Mouse (Mus musculus): ENCODE data around the gene Gch1. TPM values are rescaled to one million over a fixed set of nuclear protein-coding genes. Genes with fewer than 3 reads are reported as not detected.

Gene Gch1
- polyA plus RNA-seq, 1 experiment from 2014 or later, result 1.1 TPM

GRCm38 (mm10) chr14:47178851-47179250, 10.4 kb downstream of the Gch1 start:
- ATAC-seq (ENCODE audit: insufficient number of reproducible peaks, insufficient read depth, low FRiP score, low TSS enrichment, low read depth), result no peak
- Histone ChIP-seq H3K4me2 (no peak overlapping the region), H3K27me3 (no peaks in the 10 kb centered on the region), H3K4me1 (peaks cover 8% of the 10 kb centered on the region), H3K27ac (no peak overlapping the region), H3K36me3 (no peaks in the 10 kb centered on the region), H3K9ac (no peak overlapping the region), H3K9me3 (no peaks in the 10 kb centered on the region), H3K4me3 (no peak overlapping the region)
- 87% methylated on average over 5 of the region's 5 CpGs for whole genome bisulfite sequencing

- ATAC-seq (ENCODE audit: insufficient number of reproducible peaks, insufficient read depth, low FRiP score, low TSS enrichment, low read depth), result no peak
Observed at GRCm38 (mm10) chr14:47177846-47178414, 11.3 kb downstream of the Gch1 start.

GRCm38 (mm10) chr14:47176226-47176625, 13.0 kb downstream of the Gch1 start:
- peaks cover 8% of the 10 kb centered on the region for H3K4me1 ChIP-seq

More at GRCm38 (mm10) chr14:47177846-47178414, 11.3 kb downstream of the Gch1 start:
- Histone ChIP-seq H3K4me3 (no peak overlapping the region), H3K4me1 (peaks cover 8% of the 10 kb centered on the region), H3K36me3 (no peaks in the 10 kb centered on the region), H3K9me3 (no peaks in the 10 kb centered on the region), H3K27me3 (no peaks in the 10 kb centered on the region), H3K9ac (0 out of 2 replicates have a peak overlapping the region, but pooled peaks have one; percentile 2), H3K27ac (0 out of 2 replicates have a peak overlapping the region, but pooled peaks have one; percentile 13), H3K4me2 (peak overlapping the region; percentile 29)
- 28% methylated on average over 13 of the region's 13 CpGs for WGBS

GRCm38 (mm10) chr14:47175136-47175535, 14.1 kb downstream of the Gch1 start:
- ATAC-seq (ENCODE audit: insufficient number of reproducible peaks, insufficient read depth, low FRiP score, low TSS enrichment, low read depth), result no peak

More at GRCm38 (mm10) chr14:47176226-47176625, 13.0 kb downstream of the Gch1 start:
- no peaks in the 10 kb centered on the region for H3K36me3 ChIP-seq
- no peaks in the 10 kb centered on the region for H3K9me3 ChIP-seq
- no peak for ATAC-seq (ENCODE audit: insufficient number of reproducible peaks, insufficient read depth, low FRiP score, low TSS enrichment, low read depth)
- 92% methylated on average over 5 of the region's 5 CpGs for WGBS
- no peak overlapping the region for H3K4me2 ChIP-seq
- no peaks in the 10 kb centered on the region for H3K27me3 ChIP-seq
- H3K27ac ChIP-seq, result no peak overlapping the region
- no peak overlapping the region for H3K9ac ChIP-seq
- no peak overlapping the region for H3K4me3 ChIP-seq

GRCm38 (mm10) chr14:47172073-47172472, 17.1 kb downstream of the Gch1 start:
- no peak for ATAC-seq (ENCODE audit: insufficient number of reproducible peaks, insufficient read depth, low FRiP score, low TSS enrichment, low read depth)
- 40% methylated on average over 5 of the region's 5 CpGs for WGBS
- H3K9me3 ChIP-seq, result no peaks in the 10 kb centered on the region
- H3K27me3 ChIP-seq, result no peaks in the 10 kb centered on the region
- no peaks in the 10 kb centered on the region for H3K36me3 ChIP-seq
- H3K9ac ChIP-seq, result no peak overlapping the region
- H3K4me2 ChIP-seq, result no peak overlapping the region
- H3K27ac ChIP-seq, result no peak overlapping the region
- H3K4me3 ChIP-seq, result no peak overlapping the region
- H3K4me1 ChIP-seq, result no peaks in the 10 kb centered on the region

More at GRCm38 (mm10) chr14:47175136-47175535, 14.1 kb downstream of the Gch1 start:
- Histone ChIP-seq H3K27me3 (no peaks in the 10 kb centered on the region), H3K36me3 (no peaks in the 10 kb centered on the region), H3K4me1 (peaks cover 8% of the 10 kb centered on the region), H3K4me3 (no peak overlapping the region), H3K9me3 (no peaks in the 10 kb centered on the region), H3K4me2 (no peak overlapping the region), H3K9ac (no peak overlapping the region), H3K27ac (no peak overlapping the region)
- WGBS, result 76% methylated on average over 5 of the region's 5 CpGs

- WGBS, result 63% methylated on average over 3 of the region's 3 CpGs
- Histone ChIP-seq H3K27ac (no peak overlapping the region), H3K4me3 (no peak overlapping the region), H3K4me1 (no peaks in the 10 kb centered on the region), H3K9ac (no peak overlapping the region), H3K36me3 (no peaks in the 10 kb centered on the region), H3K27me3 (no peaks in the 10 kb centered on the region), H3K9me3 (no peaks in the 10 kb centered on the region), H3K4me2 (no peak overlapping the region)
- no peak for ATAC-seq (ENCODE audit: insufficient number of reproducible peaks, insufficient read depth, low FRiP score, low TSS enrichment, low read depth)
Observed at GRCm38 (mm10) chr14:47170499-47171109, 18.6 kb downstream of the Gch1 start.

GRCm38 (mm10) chr14:47169677-47170410, 19.4 kb downstream of the Gch1 start:
- Histone ChIP-seq H3K9me3 (no peaks in the 10 kb centered on the region), H3K9ac (no peak overlapping the region), H3K27ac (no peak overlapping the region), H3K27me3 (no peaks in the 10 kb centered on the region), H3K36me3 (no peaks in the 10 kb centered on the region), H3K4me2 (no peak overlapping the region), H3K4me1 (no peaks in the 10 kb centered on the region), H3K4me3 (no peak overlapping the region)
- WGBS, result 72% methylated on average over 9 of the region's 9 CpGs
- no peak for ATAC-seq (ENCODE audit: insufficient number of reproducible peaks, insufficient read depth, low FRiP score, low TSS enrichment, low read depth)

- Histone ChIP-seq H3K4me3 (no peak overlapping the region), H3K9me3 (no peaks in the 10 kb centered on the region), H3K4me2 (no peak overlapping the region), H3K27ac (no peak overlapping the region), H3K4me1 (no peaks in the 10 kb centered on the region), H3K27me3 (no peaks in the 10 kb centered on the region), H3K36me3 (no peaks in the 10 kb centered on the region), H3K9ac (no peak overlapping the region)
- no peak for ATAC-seq (ENCODE audit: insufficient number of reproducible peaks, insufficient read depth, low FRiP score, low TSS enrichment, low read depth)
- WGBS, result 87% methylated on average over 5 of the region's 5 CpGs
Observed at GRCm38 (mm10) chr14:47165741-47166140, 23.5 kb downstream of the Gch1 start.

GRCm38 (mm10) chr14:47165117-47165516, 24.1 kb downstream of the Gch1 start:
- no peak for ATAC-seq (ENCODE audit: insufficient number of reproducible peaks, insufficient read depth, low FRiP score, low TSS enrichment, low read depth)
- 88% methylated on average over 5 of the region's 5 CpGs for WGBS
- no peaks in the 10 kb centered on the region for H3K27me3 ChIP-seq

GRCm38 (mm10) chr14:47161921-47162427, 27.2 kb downstream of the Gch1 start:
- ATAC-seq (ENCODE audit: insufficient number of reproducible peaks, insufficient read depth, low FRiP score, low TSS enrichment, low read depth), result no peak
- WGBS, result 64% methylated on average over 5 of the region's 5 CpGs
- no peak overlapping the region for H3K4me3 ChIP-seq
- H3K27me3 ChIP-seq, result no peaks in the 10 kb centered on the region
- no peak overlapping the region for H3K9ac ChIP-seq
- H3K9me3 ChIP-seq, result no peaks in the 10 kb centered on the region
- H3K27ac ChIP-seq, result no peak overlapping the region
- H3K36me3 ChIP-seq, result no peaks in the 10 kb centered on the region
- no peaks in the 10 kb centered on the region for H3K4me1 ChIP-seq
- H3K4me2 ChIP-seq, result no peak overlapping the region

More at GRCm38 (mm10) chr14:47165117-47165516, 24.1 kb downstream of the Gch1 start:
- Histone ChIP-seq H3K9ac (no peak overlapping the region), H3K4me2 (no peak overlapping the region), H3K9me3 (no peaks in the 10 kb centered on the region), H3K36me3 (no peaks in the 10 kb centered on the region), H3K4me1 (no peaks in the 10 kb centered on the region), H3K27ac (no peak overlapping the region), H3K4me3 (no peak overlapping the region)

- Histone ChIP-seq H3K27me3 (no peaks in the 10 kb centered on the region), H3K27ac (no peak overlapping the region), H3K4me1 (no peaks in the 10 kb centered on the region), H3K4me2 (no peak overlapping the region), H3K9me3 (no peaks in the 10 kb centered on the region), H3K9ac (no peak overlapping the region), H3K36me3 (no peaks in the 10 kb centered on the region), H3K4me3 (no peak overlapping the region)
- ATAC-seq (ENCODE audit: insufficient number of reproducible peaks, insufficient read depth, low FRiP score, low TSS enrichment, low read depth), result no peak
- WGBS, result 66% methylated on average over 2 of the region's 2 CpGs
Observed at GRCm38 (mm10) chr14:47160051-47160640, 29.1 kb downstream of the Gch1 start.
